Mouse (Mus musculus) erythroblast, embryonic 14.5 days (primary cell): Measurements from ENCODE around the gene Mfap4.

ENCODE experiments used
- GATA1 ChIP-seq: IDR thresholded peaks from 2 replicates; pipeline ENCODE4 v1.6.1; 2012; ENCODE audit warnings: low read length, inconsistent platforms, mixed read lengths
- TAL1 ChIP-seq: IDR thresholded peaks from 3 replicates; pipeline ENCODE4 v1.6.1; 2012; ENCODE audit warnings: low read length, inconsistent platforms, mixed read lengths

DNA sequence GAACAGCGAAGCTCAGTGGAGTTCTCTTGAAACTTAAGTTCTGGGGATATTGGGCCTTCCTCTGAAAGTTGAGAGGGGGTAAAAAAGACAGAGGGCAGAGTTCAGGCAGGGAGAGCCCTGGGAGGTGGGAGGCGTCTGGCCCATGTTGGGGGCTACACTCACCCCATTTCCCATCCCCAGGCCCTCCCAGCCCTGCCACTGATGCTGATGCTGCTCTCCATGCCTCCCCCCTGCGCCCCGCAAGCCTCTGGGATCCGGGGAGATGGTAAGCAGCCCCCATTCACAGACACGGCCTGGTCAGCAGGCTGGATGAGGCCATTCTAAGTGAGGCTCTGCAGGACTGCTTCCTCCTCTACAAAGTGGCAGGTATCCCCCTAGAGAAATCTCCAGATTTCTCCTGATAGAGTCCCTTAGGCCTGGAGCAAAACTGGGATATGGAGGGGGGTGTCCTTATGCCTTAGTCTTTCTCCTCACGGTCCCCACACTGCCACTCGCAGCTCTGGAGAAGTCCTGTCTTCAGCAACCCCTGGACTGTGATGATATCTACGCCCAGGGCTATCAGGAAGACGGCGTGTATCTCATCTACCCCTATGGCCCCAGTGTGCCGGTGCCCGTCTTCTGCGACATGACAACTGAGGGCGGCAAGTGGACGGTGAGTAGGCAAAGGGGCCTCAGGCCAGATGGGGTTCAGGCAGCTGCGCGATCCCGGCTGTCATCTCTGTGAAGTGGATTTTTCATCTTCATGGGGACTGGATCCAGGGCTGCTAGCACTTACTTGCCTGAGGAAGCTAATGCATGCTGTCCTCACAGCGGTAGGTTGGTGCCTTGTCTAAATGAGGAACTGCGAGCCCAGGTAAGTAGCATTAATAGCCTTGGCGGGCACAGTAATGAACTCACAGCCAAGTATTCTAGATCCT is 568 bp downstream of the Mfap4 start:
- no peak for TF ChIP-seq GATA1
- TF ChIP-seq TAL1 = no peak
